Mouse (Mus musculus) lung, postnatal 0 days (tissue): ENCODE measurements around the gene Cfap299. TPM values are rescaled to one million over a fixed set of nuclear protein-coding genes. Genes with fewer than 3 reads are reported as not detected.
"Not testable (repeated sequence)": the region's sequence is repeated elsewhere in the genome, so short reads cannot be mapped to it uniquely, and the experiment has no call there.

Experiments
- ATAC-seq: fragments of 200-750 bp; cut with Nextera tagmentation; 2 replicates; pipeline ENCODE4 v1.8.0; 2017; ENCODE audit warnings: moderate library complexity
- DNase-seq: peaks from one replicate; pipeline ENCODE4 v3.0.0-alpha.2; 2016; ENCODE audit warnings: low spot score
- H3K27ac ChIP-seq: fragments of 300-500 bp; sonication (generic); 2 replicates; pipeline ENCODE4 v1.5.1; 2014; ENCODE audit warnings: antibody characterized with exemption, mild to moderate bottlenecking, low read length, mixed read lengths
- H3K27me3 ChIP-seq: fragments of 300-500 bp; sonication (generic); replicated peaks from 2 replicates; pipeline ENCODE4 v1.6.1; 2014; ENCODE audit warnings: low read length, mixed read lengths; ENCODE audit not compliant: insufficient read depth
- H3K36me3 ChIP-seq: fragments of 300-500 bp; sonication (generic); 2 replicates; pipeline ENCODE4 v1.6.1; 2014; ENCODE audit warnings: low read length, mixed read lengths; ENCODE audit not compliant: insufficient read depth
- H3K4me1 ChIP-seq: fragments of 300-500 bp; sonication (generic); 2 replicates; pipeline ENCODE4 v1.6.1; 2014; ENCODE audit warnings: antibody characterized with exemption, low read depth, low read length, mixed read lengths; ENCODE audit not compliant: insufficient read depth
- H3K4me2 ChIP-seq: fragments of 300-500 bp; sonication (generic); replicated peaks from 2 replicates; pipeline ENCODE4 v1.6.1; 2014; ENCODE audit warnings: low read depth, mild to moderate bottlenecking, low read length, moderate library complexity, mixed read lengths
- H3K4me3 ChIP-seq: fragments of 300-500 bp; sonication (generic); 2 replicates; pipeline ENCODE4 v1.5.1; 2014; ENCODE audit warnings: low read depth, low read length
- H3K9ac ChIP-seq: fragments of 300-500 bp; sonication (generic); replicated peaks from 2 replicates; pipeline ENCODE4 v1.6.1; 2014; ENCODE audit warnings: low read depth, mild to moderate bottlenecking
- H3K9me3 ChIP-seq: fragments of 300-500 bp; sonication (generic); 2 replicates; pipeline ENCODE4 v1.6.1; 2016; ENCODE audit warnings: low read length, mixed read lengths
- CTCF ChIP-seq: IDR thresholded peaks from 2 replicates; pipeline ENCODE4 v1.5.1; 2016; ENCODE audit warnings: antibody characterized with exemption, mild to moderate bottlenecking
- EP300 ChIP-seq: IDR thresholded peaks from 2 replicates; pipeline ENCODE4 v1.6.1; 2016; ENCODE audit warnings: antibody characterized with exemption, mild to moderate bottlenecking, control low read depth
- WGBS: fragments of 180-500 bp; shearing (Covaris S2); extraction: QIAGEN DNeasy Blood & Tissue Kit; methylation state at CpG from one replicate; pipeline ENCODE4 v1.1.7; 2014; 5-methylcytosine and 5-hydroxymethylcytosine counted together
- polyA plus RNA-seq: library from polyadenylated mRNA; unstranded; fragments of >200 nt; fragmentation: Nextera tagmentation; extraction: Ambion mirVana; gene quantifications from 2 replicates; pipeline ENCODE4 v1.2.1, GENCODE M21; 2015

Gene Cfap299
- polyA plus RNA-seq, 1 experiment from 2014 or later, result 11.3 TPM

DNA sequence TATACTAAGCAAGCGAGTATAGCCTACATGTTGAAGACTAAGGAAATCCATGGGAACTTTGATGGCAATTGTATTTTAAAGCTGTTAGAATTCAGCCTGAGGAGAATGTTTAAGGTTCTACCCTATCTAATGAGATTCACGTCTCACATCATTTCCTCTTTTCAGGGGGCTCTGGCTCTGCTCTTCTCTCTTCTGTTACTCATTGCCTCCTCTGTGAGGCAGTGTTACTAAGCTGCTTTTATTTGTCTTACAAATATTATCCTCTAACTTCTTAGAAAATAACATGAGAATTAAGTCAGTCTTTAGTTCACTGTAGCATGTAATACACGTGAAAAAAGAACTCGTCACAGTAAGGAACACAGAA is 246.3 kb downstream of the Cfap299 start:
- Histone ChIP-seq H3K27ac (no peak overlapping the region), H3K4me1 (no peaks in the 10 kb centered on the region), H3K9me3 (no peaks in the 10 kb centered on the region), H3K27me3 (no peaks in the 10 kb centered on the region), H3K9ac (no peak overlapping the region), H3K36me3 (no peaks in the 10 kb centered on the region), H3K4me2 (no peak overlapping the region), H3K4me3 (no peak overlapping the region)
- 56% methylated on average over 4 of the region's 4 CpGs for WGBS
- ATAC-seq, result no peak
- TF ChIP-seq CTCF (no peak), EP300 (no peak)
- no peak for DNase-seq

DNA sequence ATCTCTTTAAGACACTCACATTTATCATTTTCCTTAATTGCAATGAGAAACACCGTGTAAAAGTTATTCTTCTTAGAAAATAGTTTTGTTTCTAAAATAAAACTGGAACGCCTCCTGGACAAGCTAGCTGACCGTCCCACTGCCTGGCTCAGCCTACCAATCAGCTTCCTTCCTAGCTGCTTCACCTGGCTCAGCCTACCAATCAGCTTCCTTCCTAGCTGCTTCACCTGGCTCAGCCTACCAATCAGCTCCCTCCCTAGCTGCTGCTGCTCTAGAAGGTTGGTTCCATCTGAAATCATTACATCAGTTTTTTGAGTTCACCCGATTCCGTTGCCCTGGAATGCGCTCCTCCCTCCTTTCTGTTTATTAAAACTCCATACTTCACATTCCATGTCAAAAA is 247.4 kb downstream of the Cfap299 start:
- not testable (repeated sequence) for H3K27ac ChIP-seq, H3K4me1 ChIP-seq, H3K27me3 ChIP-seq, H3K4me3 ChIP-seq, H3K36me3 ChIP-seq, H3K9ac ChIP-seq, H3K9me3 ChIP-seq
- peak; percentile 60; the same call in 1 of the 2 replicates for ATAC-seq
- DNase-seq, result peak; percentile 16
- 0 out of 2 replicates have a peak, but pooled peaks have one; percentile 12 for TF ChIP-seq EP300
- 0 out of 2 replicates have a peak overlapping the region, but pooled peaks have one; percentile 5 for H3K4me2 ChIP-seq
- WGBS, result 41% methylated on average over 6 of the region's 6 CpGs

DNA sequence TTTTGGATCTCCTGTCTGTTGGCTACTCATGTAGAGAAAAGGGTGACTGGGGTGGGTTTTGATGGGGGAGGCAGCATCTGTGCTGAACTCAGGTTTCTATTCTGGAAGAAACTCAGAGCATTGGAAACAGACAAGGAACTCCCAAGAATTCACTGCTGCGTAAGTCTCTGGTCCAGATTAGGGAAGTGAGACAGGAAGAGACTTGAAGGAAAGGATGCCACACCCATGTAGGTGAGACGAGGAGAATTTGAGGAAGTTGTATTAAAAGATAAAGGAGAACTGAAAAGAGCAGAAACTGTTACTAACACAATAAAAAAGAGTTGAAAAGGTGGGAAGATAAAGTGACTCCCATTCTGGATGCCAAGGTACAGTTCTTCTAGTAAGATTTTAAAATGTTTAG is 249.3 kb downstream of the Cfap299 start:
- Histone ChIP-seq H3K36me3 (no peaks in the 10 kb centered on the region), H3K27me3 (no peaks in the 10 kb centered on the region), H3K4me3 (no peak overlapping the region), H3K9me3 (no peaks in the 10 kb centered on the region), H3K27ac (no peak overlapping the region), H3K4me1 (no peaks in the 10 kb centered on the region), H3K4me2 (no peak overlapping the region), H3K9ac (no peak overlapping the region)
- TF ChIP-seq EP300, result no peak
- no peak for TF ChIP-seq CTCF
- ATAC-seq (no peak), DNase-seq (no peak)
- WGBS, result 58% methylated on average over 2 of the region's 2 CpGs

DNA sequence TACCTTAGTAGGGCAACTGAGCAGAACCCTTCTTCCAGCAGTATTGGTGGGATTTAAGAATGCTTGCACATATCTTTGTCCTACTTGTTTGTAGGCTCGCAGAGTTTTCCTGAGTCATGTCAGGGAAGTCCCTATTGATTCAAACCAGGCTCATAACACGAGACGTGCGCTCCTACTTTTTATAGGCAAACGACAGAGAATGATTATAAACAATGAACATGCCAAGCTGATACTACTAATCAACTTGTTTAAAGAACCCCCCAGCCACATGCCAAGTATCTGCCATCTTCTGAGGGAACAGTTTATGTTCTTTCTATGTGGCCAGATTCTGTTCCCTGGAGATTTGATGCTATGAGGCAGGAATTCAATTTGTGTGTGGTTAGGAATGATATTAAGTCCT is 251.7 kb downstream of the Cfap299 start:
- no peak for TF ChIP-seq EP300
- TF ChIP-seq CTCF, result no peak
- no peak overlapping the region for H3K4me3 ChIP-seq
- H3K36me3 ChIP-seq, result no peaks in the 10 kb centered on the region
- no peak for ATAC-seq
- no peak overlapping the region for H3K9ac ChIP-seq
- no peak for DNase-seq
- WGBS, result 27% methylated on average over 5 of the region's 5 CpGs
- no peaks in the 10 kb centered on the region for H3K9me3 ChIP-seq
- no peak overlapping the region for H3K27ac ChIP-seq
- H3K27me3 ChIP-seq, result no peaks in the 10 kb centered on the region
- no peak overlapping the region for H3K4me2 ChIP-seq
- no peaks in the 10 kb centered on the region for H3K4me1 ChIP-seq

DNA sequence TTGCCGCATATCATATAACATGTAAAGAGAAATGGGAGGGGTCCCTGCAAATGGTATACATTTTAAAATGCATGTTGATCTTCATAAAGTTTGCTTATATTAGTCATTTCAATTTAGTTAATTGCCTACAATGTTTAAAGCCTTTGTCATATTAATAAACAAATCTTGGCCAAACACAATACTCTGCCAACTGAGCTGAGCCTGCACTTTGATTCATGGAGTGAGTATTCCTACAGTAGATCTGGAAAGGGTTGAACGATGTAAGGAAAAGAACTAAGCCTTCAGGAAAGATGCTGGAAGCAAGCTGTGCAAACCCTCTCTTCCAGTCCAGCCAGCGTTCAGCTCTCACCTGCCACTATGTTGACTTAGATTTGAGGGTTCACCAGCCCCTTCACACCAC is 252.9 kb downstream of the Cfap299 start:
- H3K4me2 ChIP-seq, result no peak overlapping the region
- 36% methylated on average over 3 of the region's 3 CpGs for WGBS
- H3K27ac ChIP-seq, result no peak overlapping the region
- H3K4me1 ChIP-seq, result no peaks in the 10 kb centered on the region
- no peak overlapping the region for H3K4me3 ChIP-seq
- H3K27me3 ChIP-seq, result no peaks in the 10 kb centered on the region
- H3K9ac ChIP-seq, result no peak overlapping the region
- TF ChIP-seq EP300 (no peak), CTCF (no peak)
- no peaks in the 10 kb centered on the region for H3K9me3 ChIP-seq
- ATAC-seq (no peak), DNase-seq (no peak)
- H3K36me3 ChIP-seq, result no peaks in the 10 kb centered on the region

DNA sequence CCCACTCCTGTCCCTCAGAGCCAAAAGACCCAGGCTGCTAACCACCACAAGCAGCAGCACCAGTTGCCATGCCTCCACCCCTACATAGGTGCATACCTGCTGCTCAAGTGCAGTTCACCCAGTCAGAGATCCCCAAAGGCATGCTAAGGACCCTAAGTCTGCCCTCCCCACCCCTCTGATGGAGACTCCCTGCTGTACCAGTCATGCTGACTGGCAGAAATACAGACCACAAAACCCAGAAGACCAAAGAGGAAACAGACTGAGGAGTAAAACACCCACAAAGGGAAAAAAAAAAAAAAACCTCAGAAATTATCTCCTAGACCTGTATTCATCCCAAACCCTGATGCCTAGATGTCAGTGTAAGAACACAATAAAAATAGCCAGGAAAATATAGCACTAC is 256.8 kb downstream of the Cfap299 start:
- ATAC-seq, result no peak
- H3K36me3 ChIP-seq, result no peaks in the 10 kb centered on the region
- no peaks in the 10 kb centered on the region for H3K27me3 ChIP-seq
- no peak for DNase-seq
- H3K4me3 ChIP-seq, result no peak overlapping the region
- no peak overlapping the region for H3K27ac ChIP-seq
- no peak overlapping the region for H3K4me2 ChIP-seq
- H3K9me3 ChIP-seq, result no peaks in the 10 kb centered on the region
- no peaks in the 10 kb centered on the region for H3K4me1 ChIP-seq
- no peak overlapping the region for H3K9ac ChIP-seq
- TF ChIP-seq CTCF (no peak), EP300 (no peak)

DNA sequence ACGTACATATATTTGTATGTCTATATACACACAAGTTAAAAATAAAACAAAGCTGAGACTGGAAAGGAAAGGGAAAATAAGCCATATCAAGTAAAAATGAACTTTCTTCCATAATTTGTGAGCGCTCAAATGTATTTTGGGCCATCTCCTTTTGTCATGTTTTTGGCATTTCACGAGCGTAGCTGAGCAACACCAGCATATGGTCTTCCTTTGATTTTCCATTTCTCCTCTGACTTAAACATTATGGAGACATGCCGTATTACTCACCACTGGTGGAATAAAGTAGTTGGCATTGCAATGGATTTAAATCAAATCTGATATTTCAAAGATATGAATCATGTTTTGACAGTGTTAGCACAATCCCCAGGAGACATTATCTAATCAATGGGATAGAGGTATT is 284.4 kb downstream of the Cfap299 start:
- no peak for ATAC-seq
- no peak for DNase-seq
- Histone ChIP-seq H3K4me2 (no peak overlapping the region), H3K9ac (no peak overlapping the region), H3K27ac (no peak overlapping the region), H3K9me3 (no peaks in the 10 kb centered on the region), H3K36me3 (no peaks in the 10 kb centered on the region), H3K27me3 (no peaks in the 10 kb centered on the region), H3K4me3 (no peak overlapping the region), H3K4me1 (no peaks in the 10 kb centered on the region)
- TF ChIP-seq CTCF, result no peak
- no peak for TF ChIP-seq EP300
- 86% methylated on average over 5 of the region's 5 CpGs for WGBS
